Mouse (Mus musculus): ENCODE measurements around the gene Cirbp. TPM values are rescaled to one million over a fixed set of nuclear protein-coding genes. Genes with fewer than 3 reads are reported as not detected.
"Not testable (repeated sequence)": the region's sequence is repeated elsewhere in the genome, so short reads cannot be mapped to it uniquely, and the experiment has no call there.

Cirbp gene
- polyA plus RNA-seq, 1 experiment: 52.6 TPM

GRCm38 (mm10) chr10:80160455-80161371 is 5.1 kb upstream of the Cirbp start:
- WGBS: 2% methylated on average over 33 of the region's 33 CpGs
- no peak for DNase-seq (ENCODE audit: low read depth, low spot score)

- DNase-seq (ENCODE audit: low read depth, low spot score): no peak
- 9% methylated on average over 7 of the region's 7 CpGs for WGBS
Observed at GRCm38 (mm10) chr10:80161522-80162242, 4.1 kb upstream of the Cirbp start.

GRCm38 (mm10) chr10:80162243-80162608 is 3.6 kb upstream of the Cirbp start:
- no peak for DNase-seq (ENCODE audit: low read depth, low spot score)
- WGBS: 81% methylated on average over 3 of the region's 3 CpGs

DNA sequence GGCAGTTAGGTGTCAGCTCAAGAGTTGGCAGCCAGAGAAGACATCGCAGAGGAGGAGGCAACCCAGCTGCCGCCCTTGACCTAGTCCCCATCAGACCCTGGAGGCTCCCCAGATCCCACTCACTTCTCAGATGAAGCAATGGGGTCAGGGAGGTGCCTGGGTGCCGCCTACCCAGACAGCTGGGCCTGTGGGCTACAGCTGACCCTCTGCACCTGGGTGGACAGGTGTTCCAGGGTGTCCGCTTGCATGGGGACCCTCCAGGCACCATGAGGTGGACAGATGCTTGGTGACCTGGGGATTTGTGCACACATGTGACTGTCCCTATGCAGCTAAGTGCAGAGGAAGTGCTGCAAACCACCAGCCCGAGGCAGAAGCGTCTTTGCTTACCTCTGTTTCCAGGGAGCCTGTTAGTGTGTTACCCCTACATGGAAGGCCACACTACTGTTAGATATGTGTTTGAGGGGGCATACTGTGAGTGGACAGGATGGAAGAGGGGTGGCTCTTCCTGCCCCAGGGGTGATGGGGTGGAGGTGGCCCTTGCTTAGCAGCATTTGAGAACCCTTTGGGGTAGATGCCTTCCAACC is 3.0 kb upstream of the Cirbp start:
- no peak for DNase-seq (ENCODE audit: low read depth, low spot score)
- WGBS: 80% methylated on average over 6 of the region's 6 CpGs

DNA sequence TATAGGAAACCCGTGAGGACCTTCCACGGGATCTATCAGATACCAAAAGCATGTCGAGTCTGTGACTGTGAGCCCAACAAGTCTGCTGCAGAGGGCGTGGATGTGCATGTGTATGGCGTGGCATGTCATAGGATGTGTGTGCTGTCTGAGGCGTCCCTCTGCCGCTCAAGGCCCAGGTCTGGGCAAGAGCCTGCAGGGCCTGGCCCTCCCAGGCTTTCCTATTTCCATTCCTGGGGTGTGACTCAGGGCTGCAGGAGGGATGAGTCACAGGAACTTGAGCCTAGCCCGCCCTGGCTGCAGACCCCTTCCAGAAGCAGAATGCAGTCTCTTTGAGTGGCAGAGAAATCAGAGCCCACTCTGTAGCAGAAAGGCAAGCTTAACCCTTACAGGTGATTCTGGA is 2.1 kb upstream of the Cirbp start:
- no peak for DNase-seq (ENCODE audit: low read depth, low spot score)
- WGBS: 49% methylated on average over 8 of the region's 8 CpGs

GRCm38 (mm10) chr10:80164161-80164997 is 1.4 kb upstream of the Cirbp start:
- DNase-seq (ENCODE audit: low read depth, low spot score): no peak
- WGBS: 8% methylated on average over 44 of the region's 44 CpGs

GRCm38 (mm10) chr10:80164998-80165344 is 814 bp upstream of the Cirbp start:
- WGBS: 0% methylated on average over 17 of the region's 17 CpGs
- DNase-seq (ENCODE audit: low read depth, low spot score): no peak

- 88% methylated on average over 4 of the region's 4 CpGs for WGBS
Observed at GRCm38 (mm10) chr10:80166136-80166535, 351 bp downstream of the Cirbp start.

GRCm38 (mm10) chr10:80167460-80168037 is 1.8 kb downstream of the Cirbp start:
- WGBS: under 1% methylated on average over 55 of the region's 55 CpGs
- DNase-seq (ENCODE audit: low read depth, low spot score): no peak

More at GRCm38 (mm10) chr10:80166136-80166535, 351 bp downstream of the Cirbp start:
- not testable (repeated sequence) for DNase-seq (ENCODE audit: low read depth, low spot score)

GRCm38 (mm10) chr10:80168038-80168661 is 2.4 kb downstream of the Cirbp start:
- WGBS: under 1% methylated on average over 48 of the region's 48 CpGs
- no peak for DNase-seq (ENCODE audit: low read depth, low spot score)

DNA sequence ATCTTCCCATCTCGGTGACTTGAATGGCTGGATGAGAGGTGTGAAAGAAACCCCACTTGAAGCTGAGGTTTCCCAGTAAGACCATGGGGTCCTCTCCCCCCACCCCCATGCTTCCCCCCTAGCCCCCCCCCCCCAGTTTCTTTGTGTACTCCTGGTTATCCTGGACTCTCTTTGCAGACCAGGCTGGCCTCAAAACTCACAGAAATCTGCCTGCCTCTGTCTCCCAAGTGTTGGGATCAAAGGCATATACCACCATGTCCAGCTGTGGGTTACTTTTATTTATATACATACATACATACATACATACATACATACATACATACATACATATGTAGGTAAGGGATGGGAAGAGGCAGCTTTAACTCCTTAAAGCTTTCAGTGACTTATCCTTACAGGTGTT is 3.3 kb downstream of the Cirbp start:
- no peak for DNase-seq (ENCODE audit: low read depth, low spot score)
- WGBS: 47% methylated on average over 1 of the region's 1 CpGs

DNA sequence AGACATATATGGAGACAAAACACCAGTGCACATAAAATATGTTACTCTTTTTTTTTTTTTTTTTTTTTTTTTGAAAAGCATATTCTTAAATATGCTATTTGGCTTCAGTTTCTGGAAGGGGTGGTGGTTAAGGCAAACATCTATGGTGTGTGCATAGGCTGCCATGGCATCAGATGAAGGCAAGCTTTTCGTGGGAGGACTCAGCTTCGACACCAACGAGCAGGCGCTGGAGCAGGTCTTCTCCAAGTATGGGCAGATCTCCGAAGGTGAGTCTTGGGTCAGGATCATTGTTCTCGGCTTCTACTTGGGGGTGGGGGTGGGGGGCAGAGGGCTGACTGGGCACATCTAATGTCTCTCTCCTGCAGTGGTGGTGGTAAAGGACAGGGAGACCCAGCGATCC is 3.9 kb downstream of the Cirbp start:
- DNase-seq (ENCODE audit: low read depth, low spot score): no peak
- WGBS: 86% methylated on average over 7 of the region's 7 CpGs

- no peak for DNase-seq (ENCODE audit: low read depth, low spot score)
- 93% methylated on average over 16 of the region's 16 CpGs for WGBS
Observed at GRCm38 (mm10) chr10:80170052-80170451, 4.3 kb downstream of the Cirbp start.

DNA sequence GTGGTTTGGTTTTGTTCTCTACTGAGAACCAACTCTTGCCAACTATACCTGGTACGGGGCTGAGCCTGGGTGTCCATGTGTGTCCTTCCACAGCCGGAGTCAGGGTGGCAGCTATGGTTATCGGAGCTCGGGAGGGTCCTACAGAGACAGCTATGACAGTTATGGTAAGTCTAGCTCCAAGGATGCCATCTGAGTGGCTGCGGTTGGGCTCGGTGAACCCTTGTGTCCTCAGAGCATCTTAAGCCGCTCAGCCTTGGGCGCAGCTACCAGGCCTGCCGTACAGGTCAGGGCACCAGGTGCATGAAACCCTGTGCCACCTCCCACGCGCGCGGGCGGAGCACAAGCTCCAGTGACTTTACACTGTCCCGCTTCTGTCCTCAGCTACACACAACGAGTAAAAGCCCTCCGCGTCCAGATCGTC is 4.8 kb downstream of the Cirbp start:
- WGBS: 92% methylated on average over 19 of the region's 19 CpGs
- DNase-seq (ENCODE audit: low read depth, low spot score): no peak

- no peak for DNase-seq (ENCODE audit: low read depth, low spot score)
- 80% methylated on average over 15 of the region's 15 CpGs for WGBS
Observed at GRCm38 (mm10) chr10:80171252-80171651, 5.5 kb downstream of the Cirbp start.

DNA sequence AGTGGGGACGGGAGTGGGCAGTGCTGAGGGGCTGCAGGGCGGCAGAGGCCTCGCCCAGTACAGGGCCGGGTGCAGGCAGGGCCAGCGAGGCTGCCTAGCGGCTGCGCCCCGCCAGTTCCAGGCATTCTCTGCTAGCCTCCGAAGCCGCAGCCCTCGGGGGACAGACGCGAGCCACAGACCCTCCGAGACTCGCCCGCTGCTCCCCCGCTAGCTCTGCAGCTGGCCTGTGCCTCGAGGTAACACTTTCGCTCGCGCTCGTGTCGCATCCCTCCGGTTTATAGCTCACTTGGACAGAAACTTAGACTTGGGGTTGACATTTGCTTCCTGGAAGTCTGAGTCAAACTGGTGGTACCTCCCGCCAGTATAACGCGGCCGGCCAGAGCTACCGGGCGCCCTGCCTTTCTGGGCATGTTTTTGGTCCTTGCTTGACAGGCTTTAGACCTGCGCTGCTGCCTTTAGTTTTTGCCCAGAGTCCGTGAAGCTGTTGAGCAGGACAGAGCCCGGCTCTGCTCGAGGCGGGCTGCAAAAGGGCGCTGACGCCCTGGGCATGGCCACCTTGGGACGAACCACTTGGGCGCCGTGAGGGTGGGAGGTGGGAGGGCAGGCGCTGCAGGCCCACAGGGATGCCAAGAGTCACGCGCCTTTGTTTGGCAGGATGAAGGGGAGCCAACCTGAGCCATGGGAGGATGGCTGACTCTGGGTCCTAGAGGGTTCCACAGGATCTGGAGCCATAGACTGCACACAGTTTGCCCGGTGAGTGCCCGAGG is 6.2 kb downstream of the Cirbp start:
- 86% methylated on average over 45 of the region's 45 CpGs for WGBS
- DNase-seq (ENCODE audit: low read depth, low spot score): no peak

- WGBS: 5% methylated on average over 35 of the region's 35 CpGs
- no peak for DNase-seq (ENCODE audit: low read depth, low spot score)
Observed at GRCm38 (mm10) chr10:80172527-80173292, 6.9 kb downstream of the Cirbp start, which contains the start of gene 1600002K03Rik. Gene 1600002K03Rik (plus strand): TSS chr10:80172944.
